ENCODE assay signal across 28 mouse cellular contexts in the genomic region with DNA sequence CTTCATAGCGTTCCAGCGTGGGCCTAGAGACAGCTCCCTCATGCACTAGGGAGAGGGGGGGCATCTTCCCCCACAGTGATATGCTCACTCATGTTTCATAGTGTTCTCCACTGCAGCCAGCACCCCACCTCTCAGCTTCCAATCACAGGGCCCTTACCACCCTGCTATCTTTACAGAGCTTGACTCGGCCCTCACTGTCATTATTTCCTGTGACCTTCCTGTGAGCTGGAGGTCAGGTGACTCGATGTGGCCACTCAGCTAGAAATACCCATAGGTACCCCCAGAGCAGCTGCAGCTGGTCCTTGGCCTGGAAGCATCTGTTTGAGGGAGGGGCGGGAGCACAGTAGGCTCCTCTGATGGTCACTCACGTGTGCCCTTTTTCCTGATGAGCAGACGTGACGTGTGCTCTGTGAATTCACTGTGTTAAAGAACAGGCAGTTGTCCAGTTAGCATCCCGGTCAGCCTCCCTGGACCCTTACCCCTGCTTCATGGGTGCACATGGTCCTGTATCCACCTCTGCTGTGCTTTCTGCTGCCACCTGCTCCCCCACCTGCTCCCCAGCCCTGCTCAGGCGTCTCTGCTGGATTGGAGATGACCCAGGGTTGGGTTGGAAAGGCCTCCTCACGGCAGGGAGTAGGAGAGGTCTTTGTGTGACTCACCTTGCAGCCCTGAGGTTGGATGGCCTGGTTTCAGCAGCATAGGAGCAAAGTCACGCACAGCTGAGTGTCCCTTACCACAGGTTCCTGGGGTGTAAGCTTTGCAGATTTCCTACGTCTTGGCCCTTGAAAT. TPM values are rescaled to one million over a fixed set of nuclear protein-coding genes. Genes with fewer than 3 reads are reported as not detected.
DNase-seq lines count a peak whose midpoint lies in the region; TF ChIP-seq lines count a peak whose summit lies in the region.
"Had no signal": no experiment of that assay in that cellular context is flagged by ENCODE, and none has a peak within 500 bp of the region (broad histone marks: within the 10 kb centered on the region; RNA-seq: fewer than 3 reads in every experiment).

No protein-coding gene starts in this region.

- no peak overlapping the region for H3K4me3 ChIP-seq in layer of hippocampus, adult 2 months
- H3K4me3 ChIP-seq: embryonic facial prominence, embryonic 12.5 days; hindbrain, embryonic 13.5 days; liver, embryonic 15.5 days; midbrain, embryonic 13.5 days had no signal

- DNase-seq in cerebellum, adult 11-12 months, result peak; percentile 70
- no peak for DNase-seq in cerebellum, postnatal 14 days
- peak; percentile 60 to 69 for DNase-seq in cerebellum, postnatal 25 days
- no peak for DNase-seq in cerebellum, adult 11 months
- no peak for DNase-seq in layer of hippocampus, adult 2 months (ENCODE audit: low spot score in 2 of 2)
- no peak for DNase-seq in layer of hippocampus, adult 18-20 months (ENCODE audit: low spot score in 2 of 2)
- DNase-seq in brain, adult 2 months (ENCODE audit: low read depth, low spot score), result peak; percentile 77
- DNase-seq: adrenal gland, postnatal 25 days; embryo, embryonic 11 days; gastrocnemius, postnatal 10 days; heart, postnatal 4 days; kidney, adult 8-10 months; kidney, postnatal 4 days; layer of hippocampus, adult 9-11 months; lung, embryonic 14.5 days; lung, postnatal 14 days; thymus, adult 2 months; thymus, postnatal 36 days had no signal

- TF ChIP-seq CTCF in layer of hippocampus, adult 2 months (conservative IDR thresholded peaks at IDR 0.05), result no peak

- peak overlapping the region; percentile 44; the same call in 1 of the 2 replicates for H3K27ac ChIP-seq in layer of hippocampus, adult 2 months
- H3K27ac ChIP-seq: embryonic facial prominence, embryonic 12.5 days; hindbrain, embryonic 13.5 days; kidney, postnatal 0 days; liver, embryonic 15.5 days; midbrain, embryonic 13.5 days had no signal

RNA-seq across cellular contexts. Expression of gene Vps37c, which starts 18.7 kb away (rescaled TPM):
- total RNA-seq in layer of hippocampus, adult 2 months (2021), result 10 to 100 TPM; 21.7 to 22.4 TPM
- total RNA-seq in layer of hippocampus, adult 18-20 months (2021), result 10 to 100 TPM; 19.3 to 23.1 TPM

RNA-seq across cellular contexts. Expression of gene Pga5, which starts 29.4 kb away (rescaled TPM):
- not detected for total RNA-seq in layer of hippocampus, adult 2 months (2021)
- total RNA-seq in layer of hippocampus, adult 18-20 months (2021), result not detected
- total RNA-seq: adrenal gland, postnatal 25 days; gastrocnemius, postnatal 10 days; heart, postnatal 4 days; left cerebral cortex, postnatal 10 days; liver, adult 2 months; megakaryocyte progenitor cell, adult 5-6 weeks; MEL; monocyte, adult 5-6 weeks had no signal

RNA-seq across cellular contexts. Expression of gene Cd5, which starts 31.5 kb away (rescaled TPM):
- not detected for total RNA-seq in layer of hippocampus, adult 2 months (2021)
- not detected for total RNA-seq in layer of hippocampus, adult 18-20 months (2021)
- total RNA-seq: megakaryocyte progenitor cell, adult 5-6 weeks; MEL had no signal

Comparison
In these comparisons a context has a peak if more than half of its experiments do, and no peak if none do; other contexts are left out.
1. DNase-seq: peak in cerebellum, adult 11-12 months (single experiment), cerebellum, postnatal 25 days (2 of 2) and brain, adult 2 months (single experiment); none in cerebellum, postnatal 14 days (0 of 2), cerebellum, adult 11 months (single experiment), layer of hippocampus, adult 2 months (0 of 2) and layer of hippocampus, adult 18-20 months (0 of 2).